Comparison of ENCODE assay signal across 8 mouse cellular contexts in genomic region chr6:91156062-91156461, GRCm38 (mm10). TPM values are rescaled to one million over a fixed set of nuclear protein-coding genes. Genes with fewer than 3 reads are reported as not detected.
DNase-seq lines count a peak whose midpoint lies in the region; ATAC-seq and TF ChIP-seq lines count a peak whose summit lies in the region.

No protein-coding gene starts in this region.

- DNase-seq in gastrocnemius, adult 2 months = no peak
- DNase-seq in gastrocnemius, postnatal 36 days = no peak
- no peak for DNase-seq in neural tube, embryonic 11.5 days (ENCODE audit: low spot score)
- DNase-seq in neural tube, embryonic 10.5 days (ENCODE audit: extremely low spot score, low spot score) = no peak
- no peak for DNase-seq in adrenal gland, postnatal 36 days
- no peak for DNase-seq in B cell, adult 2 months

- no peaks in the 10 kb centered on the region for H3K9me3 ChIP-seq in neural tube, embryonic 11.5 days (ENCODE audit: control insufficient read depth, low read length)
- no peaks in the 10 kb centered on the region for H3K9me3 ChIP-seq in liver, embryonic 12.5 days (replicated peaks)
- no peaks in the 10 kb centered on the region for H3K9me3 ChIP-seq in stomach, embryonic 16.5 days (replicated peaks; ENCODE audit: control insufficient read depth, low read length)

- intact Hi-C loops in gastrocnemius, adult 2 months (cut with DNase I) = no loop called here
- intact Hi-C loops in gastrocnemius, postnatal 36 days (cut with DNase I) = no loop called here

- peak overlapping the region; percentile 83 for H3K27ac ChIP-seq in gastrocnemius, adult 2 months
- H3K27ac ChIP-seq in neural tube, embryonic 11.5 days (ENCODE audit: low read depth, low read length) = peak overlapping the region; percentile 53; the same call in 1 of the 2 replicates
- H3K27ac ChIP-seq in liver, embryonic 12.5 days = peak overlapping the region; percentile 83
- no peak overlapping the region for H3K27ac ChIP-seq in stomach, embryonic 16.5 days (ENCODE audit: low read length)

- 18% methylated on average over 4 of the region's 4 CpGs for WGBS in neural tube, embryonic 11.5 days
- 20% methylated on average over 4 of the region's 4 CpGs for WGBS in liver, embryonic 12.5 days (ENCODE audit: insufficient replicate concordance)
- 21% methylated on average over 4 of the region's 4 CpGs for WGBS in stomach, embryonic 16.5 days

- H3K36me3 ChIP-seq in neural tube, embryonic 11.5 days (ENCODE audit: control insufficient read depth, insufficient read depth, low read length) = no peaks in the 10 kb centered on the region
- peaks cover 22% of the 10 kb centered on the region for H3K36me3 ChIP-seq in liver, embryonic 12.5 days
- H3K36me3 ChIP-seq in stomach, embryonic 16.5 days (ENCODE audit: control insufficient read depth, insufficient read depth, low read length) = no peaks in the 10 kb centered on the region

- peak overlapping the region; percentile 76 for H3K9ac ChIP-seq in neural tube, embryonic 11.5 days (ENCODE audit: low read length)
- H3K9ac ChIP-seq in liver, embryonic 12.5 days = peak overlapping the region; percentile 27
- H3K9ac ChIP-seq in stomach, embryonic 16.5 days (ENCODE audit: low read length) = peak overlapping the region; percentile 29; the same call in 1 of the 2 replicates

- peak overlapping the region; percentile 84 for H3K4me2 ChIP-seq in neural tube, embryonic 11.5 days (ENCODE audit: low read depth)
- H3K4me2 ChIP-seq in liver, embryonic 12.5 days = peak overlapping the region; percentile 89
- H3K4me2 ChIP-seq in stomach, embryonic 16.5 days (ENCODE audit: low read depth, low read length) = peak overlapping the region; percentile 80

- no peak for TF ChIP-seq CTCF in gastrocnemius, adult 2 months (IDR thresholded peaks at IDR 0.05)

- peak overlapping the region; percentile 88 for H3K4me3 ChIP-seq in gastrocnemius, adult 2 months
- peak overlapping the region; percentile 61; the same call in 1 of the 2 replicates for H3K4me3 ChIP-seq in neural tube, embryonic 11.5 days (ENCODE audit: low read depth, low read length)
- H3K4me3 ChIP-seq in liver, embryonic 12.5 days = peak overlapping the region; percentile 71
- H3K4me3 ChIP-seq in stomach, embryonic 16.5 days (replicated peaks; ENCODE audit: low read length) = peak overlapping the region; percentile 74

- H3K4me1 ChIP-seq in neural tube, embryonic 11.5 days (ENCODE audit: control insufficient read depth, insufficient read depth, low read length) = peaks cover 23% of the 10 kb centered on the region
- H3K4me1 ChIP-seq in liver, embryonic 12.5 days = peaks cover 96% of the 10 kb centered on the region
- H3K4me1 ChIP-seq in stomach, embryonic 16.5 days (ENCODE audit: control insufficient read depth, insufficient read depth, low read length) = peaks cover 25% of the 10 kb centered on the region

- no peaks in the 10 kb centered on the region for H3K27me3 ChIP-seq in neural tube, embryonic 11.5 days (ENCODE audit: control insufficient read depth, insufficient read depth, low read length)
- H3K27me3 ChIP-seq in liver, embryonic 12.5 days (replicated peaks) = peaks cover 35% of the 10 kb centered on the region
- no peaks in the 10 kb centered on the region for H3K27me3 ChIP-seq in stomach, embryonic 16.5 days (ENCODE audit: control insufficient read depth, insufficient read depth, low read length)

- ATAC-seq in neural tube, embryonic 11.5 days (ENCODE audit: insufficient read depth, low FRiP score, low TSS enrichment) = no peak; the same call in 1 of the 2 replicates
- ATAC-seq in liver, embryonic 12.5 days = no peak
- no peak for ATAC-seq in stomach, embryonic 16.5 days (ENCODE audit: insufficient read depth, low FRiP score)

RNA-seq across cellular contexts. Expression of gene Hdac11, which starts 0.4 kb away (rescaled TPM):
- total RNA-seq in gastrocnemius, adult 2 months (2021) = 1 to 10 TPM; 5.1 to 6.5 TPM
- 1 to 10 TPM; 3.7 to 4.0 TPM for total RNA-seq in gastrocnemius, postnatal 36 days (2021)
- polyA plus RNA-seq in neural tube, embryonic 11.5 days (2014; fragmentation: Nextera tagmentation; extraction: Ambion mirVana) = 13.4 and 15.0 TPM in 2 replicates
- polyA plus RNA-seq in liver, embryonic 12.5 days (2016; fragmentation: Nextera tagmentation; extraction: Ambion mirVana) = 6.0 and 7.5 TPM in 2 replicates
- polyA plus RNA-seq in stomach, embryonic 16.5 days (2015; fragmentation: Nextera tagmentation; extraction: Ambion mirVana) = 8.3 and 12.3 TPM in 2 replicates
- total RNA-seq in adrenal gland, postnatal 36 days (2021) = 1 to 10 TPM; 5.8 to 6.2 TPM

RNA-seq across cellular contexts. Expression of gene Nup210, which starts 39.4 kb away (rescaled TPM):
- total RNA-seq in gastrocnemius, adult 2 months (2021) = 10 to 100 TPM; 18.8 to 31.7 TPM
- total RNA-seq in gastrocnemius, postnatal 36 days (2021) = 10 to 100 TPM; 21.1 to 26.3 TPM
- polyA plus RNA-seq in neural tube, embryonic 11.5 days (2014; fragmentation: Nextera tagmentation; extraction: Ambion mirVana) = 16.4 and 18.3 TPM in 2 replicates
- polyA plus RNA-seq in liver, embryonic 12.5 days (2016; fragmentation: Nextera tagmentation; extraction: Ambion mirVana) = 54.0 and 55.6 TPM in 2 replicates
- 12.8 and 12.9 TPM in 2 replicates for polyA plus RNA-seq in stomach, embryonic 16.5 days (2015; fragmentation: Nextera tagmentation; extraction: Ambion mirVana)
- total RNA-seq in adrenal gland, postnatal 36 days (2021) = 1 to 10 TPM; 3.6 to 6.2 TPM

RNA-seq across cellular contexts. Expression of gene Fbln2, which starts 56.2 kb away (rescaled TPM):
- 10 to 100 TPM; 43.6 to 64.7 TPM for total RNA-seq in gastrocnemius, adult 2 months (2021)
- 10 to 100 TPM; 42.5 to 50.6 TPM for total RNA-seq in gastrocnemius, postnatal 36 days (2021)
- polyA plus RNA-seq in neural tube, embryonic 11.5 days (2014; fragmentation: Nextera tagmentation; extraction: Ambion mirVana) = 28.4 and 28.8 TPM in 2 replicates
- 15.9 and 17.0 TPM in 2 replicates for polyA plus RNA-seq in liver, embryonic 12.5 days (2016; fragmentation: Nextera tagmentation; extraction: Ambion mirVana)
- 63.0 TPM in 2 replicates for polyA plus RNA-seq in stomach, embryonic 16.5 days (2015; fragmentation: Nextera tagmentation; extraction: Ambion mirVana)
- 10 to 100 TPM; 12.6 to 20.7 TPM for total RNA-seq in adrenal gland, postnatal 36 days (2021)
